Mouse (Mus musculus): ENCODE results near the gene Zxdc.

The Zxdc gene

GRCm38 (mm10) chr6:90377708-90378107, 8.4 kb downstream of the Zxdc start:
- DNase-seq (ENCODE audit: low spot score) = no peak

- no peak for DNase-seq (ENCODE audit: low spot score)
Observed at GRCm38 (mm10) chr6:90381465-90381864, 12.2 kb downstream of the Zxdc start.

- no peak for DNase-seq (ENCODE audit: low spot score)
Observed at GRCm38 (mm10) chr6:90390629-90391028, 21.3 kb downstream of the Zxdc start.

GRCm38 (mm10) chr6:90393948-90394347, 24.7 kb downstream of the Zxdc start:
- DNase-seq (ENCODE audit: low spot score) = no peak

- DNase-seq (ENCODE audit: low spot score) = no peak
Observed at GRCm38 (mm10) chr6:90395751-90396150, 26.5 kb downstream of the Zxdc start.

GRCm38 (mm10) chr6:90397291-90397690, 28.0 kb downstream of the Zxdc start:
- DNase-seq (ENCODE audit: low spot score) = no peak

GRCm38 (mm10) chr6:90408632-90409031, 39.3 kb downstream of the Zxdc start:
- no peak for DNase-seq (ENCODE audit: low spot score)

GRCm38 (mm10) chr6:90410972-90411371, 41.7 kb downstream of the Zxdc start:
- DNase-seq (ENCODE audit: low spot score) = no peak

GRCm38 (mm10) chr6:90411926-90412325, 42.6 kb downstream of the Zxdc start:
- DNase-seq (ENCODE audit: low spot score) = no peak

GRCm38 (mm10) chr6:90422565-90422964, 53.3 kb downstream of the Zxdc start:
- no peak for DNase-seq (ENCODE audit: low spot score)

- no peak for DNase-seq (ENCODE audit: low spot score)
Observed at GRCm38 (mm10) chr6:90425361-90425760, 56.1 kb downstream of the Zxdc start.

- DNase-seq (ENCODE audit: low spot score) = no peak
Observed at GRCm38 (mm10) chr6:90426003-90426402, 56.7 kb downstream of the Zxdc start.

GRCm38 (mm10) chr6:90428380-90428974, 59.2 kb downstream of the Zxdc start, which contains the start of gene Cfap100:
TSS of gene Cfap100 (minus strand) at chr6:90428797.
- DNase-seq (ENCODE audit: low spot score) = peak; percentile 12

- DNase-seq (ENCODE audit: low spot score) = no peak
Observed at GRCm38 (mm10) chr6:90429911-90430310, 60.6 kb downstream of the Zxdc start.

GRCm38 (mm10) chr6:90431487-90431886, 62.2 kb downstream of the Zxdc start:
- no peak for DNase-seq (ENCODE audit: low spot score)

- no peak for DNase-seq (ENCODE audit: low spot score)
Observed at GRCm38 (mm10) chr6:90434687-90435086, 65.4 kb downstream of the Zxdc start.

GRCm38 (mm10) chr6:90435195-90435618, 65.9 kb downstream of the Zxdc start:
- peak; percentile 29 for DNase-seq (ENCODE audit: low spot score)

- DNase-seq (ENCODE audit: low spot score) = no peak
Observed at GRCm38 (mm10) chr6:90436192-90436907, 67.1 kb downstream of the Zxdc start.

GRCm38 (mm10) chr6:90437041-90437440, 67.7 kb downstream of the Zxdc start:
- DNase-seq (ENCODE audit: low spot score) = no peak

- DNase-seq (ENCODE audit: low spot score) = no peak
Observed at GRCm38 (mm10) chr6:90446883-90447282, 77.6 kb downstream of the Zxdc start.

- DNase-seq (ENCODE audit: low spot score) = no peak
Observed at GRCm38 (mm10) chr6:90450179-90450578, 80.9 kb downstream of the Zxdc start.

GRCm38 (mm10) chr6:90450697-90451096, 81.4 kb downstream of the Zxdc start:
- no peak for DNase-seq (ENCODE audit: low spot score)

- no peak for DNase-seq (ENCODE audit: low spot score)
Observed at GRCm38 (mm10) chr6:90451512-90451911, 82.2 kb downstream of the Zxdc start.

- DNase-seq (ENCODE audit: low spot score) = no peak
Observed at GRCm38 (mm10) chr6:90452603-90453002, 83.3 kb downstream of the Zxdc start.

Measured in MN1 (cell line).